Mouse (Mus musculus): Measurements from ENCODE around the gene Btnl10. TPM values are rescaled to one million over a fixed set of nuclear protein-coding genes. Genes with fewer than 3 reads are reported as not detected.

Gene Btnl10
- polyA plus RNA-seq, 1 experiment, result 0.11 TPM

- Histone ChIP-seq H3K4me3 (ENCODE audit: control insufficient read depth, insufficient read depth, low read length) (peak overlapping the region; percentile 46; the same call in 1 of the 2 replicates), H3K4me1 (replicated peaks; ENCODE audit: control insufficient read depth, insufficient read depth, low read length) (peaks cover 17% of the 10 kb centered on the region), H3K27me3 (ENCODE audit: control insufficient read depth, insufficient read depth, low read length) (no peaks in the 10 kb centered on the region; the same call in 1 of the 2 replicates), H3K27ac (ENCODE audit: control insufficient read depth, insufficient read depth, low read length) (no peak overlapping the region), H3K36me3 (ENCODE audit: control insufficient read depth, insufficient read depth, low read length) (no peaks in the 10 kb centered on the region; the same call in 1 of the 2 replicates)
- no peak for DNase-seq
- TF ChIP-seq POLR2A (IDR thresholded peaks at IDR 0.05; ENCODE audit: control insufficient read depth, extremely low read depth, insufficient read depth, low read length, poor library complexity) (no peak), CTCF (IDR thresholded peaks at IDR 0.05; ENCODE audit: borderline replicate concordance, control insufficient read depth, extremely low read depth, insufficient read depth, low read length, poor library complexity) (no peak)
- 13% methylated on average over 15 of the region's 15 CpGs for WGBS
Observed at GRCm38 (mm10) chr11:58959186-58959825, 41.6 kb downstream of the Btnl10 start.

- no peaks in the 10 kb centered on the region; the same call in 1 of the 2 replicates for H3K27me3 ChIP-seq (ENCODE audit: control insufficient read depth, insufficient read depth, low read length)
- 0% methylated on average over 40 of the region's 40 CpGs for WGBS
Observed at GRCm38 (mm10) chr11:58959921-58960465, 42.3 kb downstream of the Btnl10 start.

GRCm38 (mm10) chr11:58961364-58962177, 43.9 kb downstream of the Btnl10 start:
- 69% methylated on average over 50 of the region's 50 CpGs for WGBS
- H3K4me3 ChIP-seq (ENCODE audit: control insufficient read depth, insufficient read depth, low read length), result no peak overlapping the region
- H3K27ac ChIP-seq (ENCODE audit: control insufficient read depth, insufficient read depth, low read length), result no peak overlapping the region
- no peaks in the 10 kb centered on the region; the same call in 1 of the 2 replicates for H3K27me3 ChIP-seq (ENCODE audit: control insufficient read depth, insufficient read depth, low read length)
- no peak for DNase-seq
- no peaks in the 10 kb centered on the region; the same call in 1 of the 2 replicates for H3K36me3 ChIP-seq (ENCODE audit: control insufficient read depth, insufficient read depth, low read length)
- peaks cover 17% of the 10 kb centered on the region for H3K4me1 ChIP-seq (replicated peaks; ENCODE audit: control insufficient read depth, insufficient read depth, low read length)
- no peak for TF ChIP-seq CTCF (IDR thresholded peaks at IDR 0.05; ENCODE audit: borderline replicate concordance, control insufficient read depth, extremely low read depth, insufficient read depth, low read length, poor library complexity)
- TF ChIP-seq POLR2A (IDR thresholded peaks at IDR 0.05; ENCODE audit: control insufficient read depth, extremely low read depth, insufficient read depth, low read length, poor library complexity), result no peak

More at GRCm38 (mm10) chr11:58959921-58960465, 42.3 kb downstream of the Btnl10 start:
- Histone ChIP-seq H3K36me3 (ENCODE audit: control insufficient read depth, insufficient read depth, low read length) (no peaks in the 10 kb centered on the region; the same call in 1 of the 2 replicates), H3K4me3 (ENCODE audit: control insufficient read depth, insufficient read depth, low read length) (peak overlapping the region; percentile 46), H3K4me1 (replicated peaks; ENCODE audit: control insufficient read depth, insufficient read depth, low read length) (peaks cover 17% of the 10 kb centered on the region), H3K27ac (ENCODE audit: control insufficient read depth, insufficient read depth, low read length) (no peak overlapping the region)
- TF ChIP-seq CTCF (IDR thresholded peaks at IDR 0.05; ENCODE audit: borderline replicate concordance, control insufficient read depth, extremely low read depth, insufficient read depth, low read length, poor library complexity) (peak; percentile 22; the same call in 1 of the 2 replicates), POLR2A (IDR thresholded peaks at IDR 0.05; ENCODE audit: control insufficient read depth, extremely low read depth, insufficient read depth, low read length, poor library complexity) (no peak)
- DNase-seq, result peak; percentile 67

- Histone ChIP-seq H3K36me3 (ENCODE audit: control insufficient read depth, insufficient read depth, low read length) (no peaks in the 10 kb centered on the region), H3K27ac (ENCODE audit: control insufficient read depth, insufficient read depth, low read length) (no peak overlapping the region), H3K27me3 (ENCODE audit: control insufficient read depth, insufficient read depth, low read length) (no peaks in the 10 kb centered on the region; the same call in 1 of the 2 replicates), H3K4me1 (replicated peaks; ENCODE audit: control insufficient read depth, insufficient read depth, low read length) (peaks cover 4% of the 10 kb centered on the region), H3K4me3 (ENCODE audit: control insufficient read depth, insufficient read depth, low read length) (no peak overlapping the region)
- DNase-seq, result peak; percentile 29
- TF ChIP-seq POLR2A (IDR thresholded peaks at IDR 0.05; ENCODE audit: control insufficient read depth, extremely low read depth, insufficient read depth, low read length, poor library complexity) (no peak), CTCF (IDR thresholded peaks at IDR 0.05; ENCODE audit: borderline replicate concordance, control insufficient read depth, extremely low read depth, insufficient read depth, low read length, poor library complexity) (no peak)
- WGBS, result 54% methylated on average over 17 of the region's 17 CpGs
Observed at GRCm38 (mm10) chr11:58963543-58963942, 45.8 kb downstream of the Btnl10 start.

- Histone ChIP-seq H3K4me1 (replicated peaks; ENCODE audit: control insufficient read depth, insufficient read depth, low read length) (peaks cover 5% of the 10 kb centered on the region), H3K27me3 (ENCODE audit: control insufficient read depth, insufficient read depth, low read length) (no peaks in the 10 kb centered on the region; the same call in 1 of the 2 replicates), H3K27ac (ENCODE audit: control insufficient read depth, insufficient read depth, low read length) (no peak overlapping the region), H3K4me3 (ENCODE audit: control insufficient read depth, insufficient read depth, low read length) (no peak overlapping the region), H3K36me3 (ENCODE audit: control insufficient read depth, insufficient read depth, low read length) (no peaks in the 10 kb centered on the region)
- TF ChIP-seq CTCF (IDR thresholded peaks at IDR 0.05; ENCODE audit: borderline replicate concordance, control insufficient read depth, extremely low read depth, insufficient read depth, low read length, poor library complexity) (no peak), POLR2A (IDR thresholded peaks at IDR 0.05; ENCODE audit: control insufficient read depth, extremely low read depth, insufficient read depth, low read length, poor library complexity) (no peak)
- 92% methylated on average over 7 of the region's 7 CpGs for whole genome bisulfite sequencing
- DNase-seq, result no peak
Observed at GRCm38 (mm10) chr11:58964216-58964615, 46.5 kb downstream of the Btnl10 start.
